Mouse (Mus musculus) neural tube, embryonic 11.5 days (tissue): ENCODE measurements at regions not wholly inside any gene's neighbourhood (a gene's known extent, or its start where the extent isn't known, plus 50 kb on each side); places are given as distances from the start of the nearest gene placed in this dataset.

Source experiments
- ATAC-seq: fragments of 200-750 bp; cut with Nextera tagmentation; 2 replicates; pipeline ENCODE4 v1.8.0; 2017; ENCODE audit warnings: moderate number of reproducible peaks, mild to moderate bottlenecking, moderate TSS enrichment, moderate library complexity; ENCODE audit not compliant: insufficient read depth, low FRiP score, low TSS enrichment
- DNase-seq: peaks from one replicate; pipeline ENCODE4 v3.0.0-alpha.2; 2015; ENCODE audit warnings: low spot score
- H3K27ac ChIP-seq: fragments of 300-500 bp; sonication (generic); 2 replicates; pipeline ENCODE4 v1.5.1; 2014; ENCODE audit warnings: low read depth, mild to moderate bottlenecking, low read length
- H3K27me3 ChIP-seq: fragments of 300-500 bp; sonication (generic); 2 replicates; pipeline ENCODE4 v1.6.1; 2014; ENCODE audit warnings: mild to moderate bottlenecking, low read length, mixed read lengths; ENCODE audit not compliant: control insufficient read depth, insufficient read depth
- H3K36me3 ChIP-seq: fragments of 300-500 bp; sonication (generic); 2 replicates; pipeline ENCODE4 v1.6.1; 2014; ENCODE audit warnings: mild to moderate bottlenecking, low read length, moderate library complexity, mixed read lengths; ENCODE audit not compliant: control insufficient read depth, insufficient read depth
- H3K4me1 ChIP-seq: fragments of 300-500 bp; sonication (generic); 2 replicates; pipeline ENCODE4 v1.6.1; 2014; ENCODE audit warnings: low read length, mixed read lengths; ENCODE audit not compliant: control insufficient read depth, insufficient read depth
- H3K4me2 ChIP-seq: fragments of 300-500 bp; sonication (generic); 2 replicates; pipeline ENCODE4 v1.6.1; 2014; ENCODE audit warnings: low read depth, mild to moderate bottlenecking, moderate library complexity
- H3K4me3 ChIP-seq: fragments of 300-500 bp; sonication (generic); 2 replicates; pipeline ENCODE4 v1.5.1; 2014; ENCODE audit warnings: low read depth, low read length
- H3K9ac ChIP-seq: fragments of 300-500 bp; sonication (generic); 2 replicates; pipeline ENCODE4 v1.6.1; 2014; ENCODE audit warnings: mild to moderate bottlenecking, low read length
- H3K9me3 ChIP-seq: fragments of 300-500 bp; sonication (generic); 2 replicates; pipeline ENCODE4 v1.6.1; 2016; ENCODE audit warnings: low read length; ENCODE audit not compliant: control insufficient read depth
- WGBS: fragments of 180-500 bp; shearing (Covaris S2); extraction: QIAGEN DNeasy Blood & Tissue Kit; methylation state at CpG from one replicate; pipeline ENCODE4 v1.1.7; 2014; 5-methylcytosine and 5-hydroxymethylcytosine counted together

DNA sequence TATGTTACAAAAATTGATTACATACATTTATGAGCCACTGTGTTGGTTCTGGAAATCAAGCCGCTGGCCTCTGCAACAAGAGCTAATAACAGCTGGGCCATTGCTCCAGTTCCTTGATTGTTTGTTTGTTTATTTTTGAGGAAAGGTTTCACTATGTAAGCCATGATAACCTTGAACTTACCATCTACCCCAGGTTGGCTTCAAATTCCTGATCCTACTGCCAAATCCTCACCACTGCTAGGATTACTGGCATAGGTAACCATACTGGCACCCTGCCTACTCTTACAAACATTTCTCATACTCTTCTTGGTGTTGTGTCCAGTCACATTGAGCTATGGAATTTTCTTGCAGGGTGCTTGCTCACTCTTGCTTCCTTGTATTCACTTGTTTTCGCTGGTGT is 720.6 kb downstream of the Ets1 start:
- no peak for DNase-seq
- H3K4me3 ChIP-seq, result no peak overlapping the region
- no peaks in the 10 kb centered on the region for H3K9me3 ChIP-seq
- H3K27ac ChIP-seq, result no peak overlapping the region
- H3K36me3 ChIP-seq, result no peaks in the 10 kb centered on the region
- no peaks in the 10 kb centered on the region for H3K4me1 ChIP-seq
- no peak overlapping the region for H3K4me2 ChIP-seq
- H3K27me3 ChIP-seq, result no peaks in the 10 kb centered on the region
- whole genome bisulfite sequencing, result 81% methylated on average over 2 of the region's 2 CpGs
- no peak for ATAC-seq
- H3K9ac ChIP-seq, result no peak overlapping the region

DNA sequence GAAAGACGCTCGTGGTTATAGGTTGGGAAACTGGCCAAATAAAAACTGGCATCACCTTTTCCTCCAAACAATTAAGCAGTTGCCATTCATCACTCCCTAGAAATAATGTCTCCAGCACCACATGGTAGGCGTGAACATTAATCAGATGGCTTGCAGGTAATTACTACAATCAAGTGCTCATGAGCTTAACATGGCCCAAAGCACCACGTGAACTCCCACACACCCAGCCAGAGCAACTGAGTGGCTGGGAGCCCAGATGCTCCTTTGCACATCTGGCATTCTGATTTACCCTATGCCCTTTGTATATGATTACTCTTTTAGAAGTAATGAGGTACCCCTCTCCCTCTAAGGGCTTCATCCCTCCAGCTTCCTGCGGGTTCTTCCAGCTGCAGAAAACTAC is 724.9 kb downstream of the Ets1 start:
- Histone ChIP-seq H3K4me1 (no peaks in the 10 kb centered on the region), H3K27ac (no peak overlapping the region), H3K9me3 (no peaks in the 10 kb centered on the region), H3K4me3 (no peak overlapping the region), H3K4me2 (no peak overlapping the region), H3K9ac (no peak overlapping the region), H3K27me3 (no peaks in the 10 kb centered on the region), H3K36me3 (no peaks in the 10 kb centered on the region)
- ATAC-seq, result no peak
- no peak for DNase-seq
- 77% methylated on average over 5 of the region's 5 CpGs for WGBS

DNA sequence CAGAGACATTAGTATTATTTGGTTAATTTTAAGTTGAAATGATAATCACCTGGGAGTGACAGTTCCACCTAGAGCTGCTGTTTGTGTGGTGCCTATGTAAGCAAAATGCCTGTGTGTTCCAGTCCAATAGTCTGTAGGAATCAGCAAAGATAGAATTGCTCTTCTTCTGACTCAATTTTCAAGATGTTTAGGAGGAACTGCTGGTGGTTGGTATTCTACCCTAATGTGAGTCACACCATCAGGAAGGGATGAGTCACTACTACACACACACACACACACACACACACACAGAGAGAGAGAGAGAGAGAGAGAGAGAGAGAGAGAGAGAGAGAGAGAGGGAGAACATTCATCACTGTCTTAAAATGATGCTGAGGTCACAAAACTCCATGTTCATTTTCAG is 753.1 kb downstream of the Ets1 start:
- ATAC-seq, result no peak
- H3K27ac ChIP-seq, result no peak overlapping the region
- H3K9ac ChIP-seq, result no peak overlapping the region
- H3K4me1 ChIP-seq, result no peaks in the 10 kb centered on the region
- H3K4me2 ChIP-seq, result no peak overlapping the region
- no peaks in the 10 kb centered on the region for H3K9me3 ChIP-seq
- no peaks in the 10 kb centered on the region for H3K27me3 ChIP-seq
- no peak for DNase-seq
- no peak overlapping the region for H3K4me3 ChIP-seq
- H3K36me3 ChIP-seq, result no peaks in the 10 kb centered on the region

DNA sequence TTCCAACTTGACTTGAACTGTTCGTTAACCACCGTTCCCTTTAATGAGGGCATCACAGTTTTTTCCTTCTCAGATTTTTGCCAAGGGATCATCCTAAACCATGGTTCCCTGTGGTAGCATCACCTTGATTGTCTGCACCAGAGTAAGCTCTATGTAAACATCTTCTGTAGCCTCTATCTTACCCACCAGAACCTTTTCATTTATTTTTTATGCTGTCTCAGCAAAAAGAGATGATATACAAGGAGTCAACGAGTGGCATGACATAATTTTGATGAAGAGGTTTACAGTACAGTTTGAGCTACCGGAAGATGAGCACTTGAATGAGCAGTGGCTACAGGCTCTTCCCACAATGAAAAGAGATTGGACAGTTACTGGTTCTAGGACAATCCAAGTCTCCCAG is 768.7 kb downstream of the Ets1 start:
- Histone ChIP-seq H3K4me1 (no peaks in the 10 kb centered on the region), H3K4me2 (no peak overlapping the region), H3K27me3 (no peaks in the 10 kb centered on the region), H3K9me3 (0 out of 2 replicates have a peak, but pooled peaks cover 3% of the 10 kb centered on the region), H3K27ac (no peak overlapping the region), H3K36me3 (no peaks in the 10 kb centered on the region), H3K9ac (no peak overlapping the region), H3K4me3 (no peak overlapping the region)
- no peak for ATAC-seq
- WGBS, result 91% methylated on average over 4 of the region's 4 CpGs
- no peak for DNase-seq

DNA sequence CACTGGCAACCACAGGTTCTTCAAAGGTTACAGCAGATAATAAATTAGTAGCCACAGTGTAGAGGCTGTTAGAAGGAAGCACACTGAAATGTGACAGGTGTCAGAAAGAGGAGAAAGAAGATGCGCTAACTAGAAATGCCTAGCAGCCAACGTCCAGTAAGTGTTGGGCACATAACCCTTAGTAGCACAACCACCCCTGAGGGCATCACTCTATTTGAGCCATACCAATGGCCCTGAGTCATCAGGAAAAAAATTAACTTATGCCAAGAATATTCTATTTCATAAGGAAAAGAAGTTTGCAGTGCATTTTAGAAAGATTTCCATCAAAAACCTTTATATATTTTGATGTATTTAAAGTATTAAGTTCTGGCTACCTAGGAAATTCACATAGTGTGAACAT is 771.5 kb downstream of the Ets1 start:
- Histone ChIP-seq H3K4me1 (no peaks in the 10 kb centered on the region), H3K4me2 (no peak overlapping the region), H3K27me3 (no peaks in the 10 kb centered on the region), H3K9me3 (0 out of 2 replicates have a peak, but pooled peaks cover 3% of the 10 kb centered on the region), H3K36me3 (no peaks in the 10 kb centered on the region), H3K27ac (no peak overlapping the region), H3K4me3 (no peak overlapping the region), H3K9ac (no peak overlapping the region)
- DNase-seq (no peak), ATAC-seq (no peak)
- WGBS, result 91% methylated on average over 2 of the region's 2 CpGs

DNA sequence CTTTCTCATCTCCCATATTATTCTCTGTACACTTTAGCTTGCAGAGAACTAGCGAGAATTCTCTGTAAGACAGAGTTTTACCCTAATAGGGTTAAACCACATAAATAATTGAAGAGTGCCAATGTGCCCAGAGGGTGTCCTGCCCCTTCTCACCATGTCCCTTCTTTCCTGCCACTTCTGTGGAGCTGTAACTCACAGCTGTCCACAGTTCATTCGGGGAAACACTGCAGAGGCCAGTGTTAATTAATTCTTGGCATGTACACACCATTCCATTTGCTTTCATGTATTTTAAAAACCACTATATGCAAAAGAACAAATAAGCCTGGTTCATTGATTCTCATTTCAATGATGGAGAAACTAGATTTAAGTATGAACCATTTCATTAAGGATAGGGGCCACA is 787.8 kb downstream of the Ets1 start:
- Histone ChIP-seq H3K9me3 (no peaks in the 10 kb centered on the region), H3K4me2 (no peak overlapping the region), H3K4me3 (no peak overlapping the region), H3K27me3 (no peaks in the 10 kb centered on the region), H3K27ac (no peak overlapping the region), H3K4me1 (no peaks in the 10 kb centered on the region), H3K36me3 (no peaks in the 10 kb centered on the region), H3K9ac (no peak overlapping the region)
- DNase-seq (no peak), ATAC-seq (no peak)
- WGBS, result 48% methylated on average over 2 of the region's 2 CpGs

DNA sequence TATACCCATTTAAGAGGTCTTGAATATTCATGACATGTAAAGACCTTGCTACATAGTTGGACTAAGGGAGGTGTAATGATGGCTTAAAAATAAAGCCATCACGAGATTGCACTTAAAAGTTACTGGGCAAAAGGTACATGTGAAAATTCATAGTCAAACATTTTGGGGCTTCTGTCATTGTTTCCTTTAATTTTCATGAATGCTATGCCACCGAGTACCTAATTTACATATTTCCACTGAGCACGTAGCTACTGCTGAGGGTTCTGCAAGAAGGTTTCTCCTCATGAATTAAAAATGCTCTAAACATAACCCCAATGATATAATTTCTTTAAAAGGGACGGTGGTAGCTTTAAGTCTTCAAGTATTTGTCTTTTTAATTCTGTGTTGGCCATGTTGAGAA is 800.4 kb downstream of the Ets1 start:
- Histone ChIP-seq H3K27ac (no peak overlapping the region), H3K36me3 (no peaks in the 10 kb centered on the region), H3K4me1 (no peaks in the 10 kb centered on the region), H3K9me3 (no peaks in the 10 kb centered on the region), H3K27me3 (no peaks in the 10 kb centered on the region), H3K4me2 (no peak overlapping the region), H3K9ac (no peak overlapping the region), H3K4me3 (no peak overlapping the region)
- DNase-seq, result no peak
- WGBS, result 85% methylated on average over 4 of the region's 4 CpGs
- no peak for ATAC-seq

DNA sequence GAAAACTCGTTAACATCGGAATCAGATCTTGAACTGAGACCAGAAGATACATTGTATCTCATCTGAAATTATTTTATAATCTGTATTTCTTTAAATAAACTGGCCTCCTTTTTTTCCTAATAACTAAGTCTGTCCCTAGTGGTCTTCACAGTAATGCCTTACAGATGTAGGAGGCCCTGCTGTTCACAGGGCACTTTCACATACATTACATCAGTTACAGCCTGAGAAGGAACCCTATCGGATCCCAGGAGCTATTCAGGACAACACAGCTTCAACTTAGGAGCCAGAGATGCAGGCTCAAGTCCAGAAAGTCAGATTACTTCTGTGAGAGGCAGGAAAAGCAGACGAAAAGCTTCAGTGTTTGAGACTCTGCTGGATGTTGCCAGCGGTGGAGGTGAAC is 806.2 kb downstream of the Ets1 start:
- H3K27ac ChIP-seq, result no peak overlapping the region
- H3K27me3 ChIP-seq, result no peaks in the 10 kb centered on the region
- H3K9ac ChIP-seq, result no peak overlapping the region
- ATAC-seq (no peak), DNase-seq (no peak)
- no peaks in the 10 kb centered on the region for H3K4me1 ChIP-seq
- 77% methylated on average over 5 of the region's 5 CpGs for WGBS
- no peaks in the 10 kb centered on the region for H3K9me3 ChIP-seq
- no peak overlapping the region for H3K4me3 ChIP-seq
- H3K36me3 ChIP-seq, result no peaks in the 10 kb centered on the region
- no peak overlapping the region for H3K4me2 ChIP-seq

DNA sequence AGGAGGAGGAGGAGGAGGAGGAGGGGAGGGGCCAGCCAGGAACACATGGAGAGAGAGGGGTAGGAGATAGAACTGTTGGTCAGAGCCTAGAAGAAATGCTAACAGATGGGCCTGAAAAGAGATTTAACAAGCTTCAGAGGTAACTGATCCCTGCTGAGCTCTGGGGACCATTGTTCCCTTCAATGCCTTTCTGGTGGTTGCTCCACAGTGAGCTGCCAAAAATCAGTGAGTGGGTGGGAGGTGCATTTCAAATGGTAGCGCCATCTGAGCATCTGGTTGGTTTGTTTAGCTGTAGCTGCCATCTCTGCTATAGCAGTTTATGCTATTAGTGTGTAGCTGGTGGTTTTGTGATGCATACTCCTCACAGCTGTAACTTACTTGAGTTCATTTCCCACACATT is 809.9 kb downstream of the Ets1 start:
- ATAC-seq (no peak), DNase-seq (no peak)
- 80% methylated on average over 1 of the region's 1 CpGs for WGBS
- no peaks in the 10 kb centered on the region for H3K36me3 ChIP-seq
- no peaks in the 10 kb centered on the region for H3K4me1 ChIP-seq
- no peak overlapping the region for H3K4me2 ChIP-seq
- no peak overlapping the region for H3K9ac ChIP-seq
- H3K4me3 ChIP-seq, result no peak overlapping the region
- H3K9me3 ChIP-seq, result no peaks in the 10 kb centered on the region
- no peak overlapping the region for H3K27ac ChIP-seq
- no peaks in the 10 kb centered on the region for H3K27me3 ChIP-seq
